Mouse (Mus musculus): ENCODE results near the gene Obscn.

The Obscn gene

DNA sequence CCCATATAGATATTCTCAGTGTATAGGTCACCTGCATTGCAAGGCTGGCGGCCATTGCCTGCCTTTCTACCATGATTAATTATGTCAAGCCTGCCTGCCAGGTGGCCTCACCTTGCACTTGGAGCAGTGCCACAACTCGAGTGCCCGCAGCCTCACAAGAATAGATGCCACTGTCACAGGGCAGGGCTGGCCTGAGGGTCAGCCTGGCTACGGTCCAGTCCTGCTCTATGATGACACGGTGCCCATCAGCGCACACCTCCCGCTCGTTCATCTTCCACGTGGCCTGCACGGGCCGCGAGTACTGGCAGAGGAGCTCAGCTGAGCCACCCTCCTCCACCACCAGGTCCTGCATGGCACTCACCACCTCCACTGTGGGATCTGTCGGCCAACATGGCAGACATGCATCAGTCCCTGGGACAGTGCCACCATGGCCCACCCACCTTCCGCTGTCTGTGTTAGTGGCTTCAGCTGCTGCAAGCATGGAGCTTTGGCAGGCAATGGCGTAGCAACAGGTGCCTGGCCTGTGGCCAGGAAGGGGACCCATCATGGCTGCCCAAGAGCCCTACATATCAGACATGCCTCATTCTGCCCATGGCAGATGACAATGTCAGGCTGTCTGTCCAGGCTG, 91.4 kb downstream of the Obscn start:
- DNase-seq: no peak

DNA sequence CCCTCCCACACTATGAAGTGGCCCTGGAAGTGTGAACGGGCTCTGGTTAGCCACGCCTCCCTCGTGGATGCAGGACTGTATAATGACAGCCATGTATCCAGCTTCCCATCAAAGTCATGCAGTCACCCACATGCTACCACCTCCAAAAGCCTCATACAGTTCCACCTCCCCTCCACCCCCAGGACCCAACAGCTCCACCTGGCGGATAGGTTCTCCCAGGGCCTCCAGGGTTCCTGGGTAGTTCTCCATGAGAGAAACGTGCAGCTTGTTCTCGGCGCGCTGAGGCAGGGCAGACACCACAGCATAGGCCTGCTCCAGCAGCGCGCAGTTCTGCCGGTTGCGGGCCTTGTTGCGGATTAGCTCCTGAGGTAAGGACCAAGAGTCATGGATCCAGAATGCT, 107.2 kb downstream of the Obscn start:
- no peak for DNase-seq

DNA sequence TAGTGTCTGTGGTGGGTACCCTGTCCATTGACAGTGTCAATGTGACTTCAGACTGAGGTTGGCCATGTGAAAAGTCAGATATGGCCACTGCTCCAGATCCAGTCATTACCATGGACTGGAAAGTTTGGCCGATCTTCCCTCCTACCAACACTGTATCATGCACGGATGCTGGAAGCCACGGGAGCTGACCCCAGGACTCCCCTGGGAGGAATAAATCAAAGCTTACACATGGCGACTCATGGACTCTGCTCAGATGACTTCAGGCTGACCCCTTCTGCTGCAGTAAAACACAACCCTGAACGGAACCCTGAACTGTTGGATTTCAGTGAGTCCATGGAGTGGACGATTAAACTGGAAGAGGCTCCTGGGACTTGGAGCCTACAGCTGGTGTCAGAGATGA, 109.8 kb downstream of the Obscn start:
- no peak for DNase-seq

GRCm38 (mm10) chr11:59015052-59015451, 121.2 kb downstream of the Obscn start:
- peak; percentile 38 for DNase-seq

GRCm38 (mm10) chr11:59002327-59003079, 133.7 kb downstream of the Obscn start:
- no peak for DNase-seq

GRCm38 (mm10) chr11:59000635-59001034, 135.6 kb downstream of the Obscn start:
- no peak for DNase-seq

GRCm38 (mm10) chr11:58999830-59000229, 136.4 kb downstream of the Obscn start:
- DNase-seq: no peak

GRCm38 (mm10) chr11:58999158-58999557, 137.0 kb downstream of the Obscn start:
- peak; percentile 35 for DNase-seq

GRCm38 (mm10) chr11:58997541-58997940, 138.7 kb downstream of the Obscn start:
- DNase-seq: no peak

DNA sequence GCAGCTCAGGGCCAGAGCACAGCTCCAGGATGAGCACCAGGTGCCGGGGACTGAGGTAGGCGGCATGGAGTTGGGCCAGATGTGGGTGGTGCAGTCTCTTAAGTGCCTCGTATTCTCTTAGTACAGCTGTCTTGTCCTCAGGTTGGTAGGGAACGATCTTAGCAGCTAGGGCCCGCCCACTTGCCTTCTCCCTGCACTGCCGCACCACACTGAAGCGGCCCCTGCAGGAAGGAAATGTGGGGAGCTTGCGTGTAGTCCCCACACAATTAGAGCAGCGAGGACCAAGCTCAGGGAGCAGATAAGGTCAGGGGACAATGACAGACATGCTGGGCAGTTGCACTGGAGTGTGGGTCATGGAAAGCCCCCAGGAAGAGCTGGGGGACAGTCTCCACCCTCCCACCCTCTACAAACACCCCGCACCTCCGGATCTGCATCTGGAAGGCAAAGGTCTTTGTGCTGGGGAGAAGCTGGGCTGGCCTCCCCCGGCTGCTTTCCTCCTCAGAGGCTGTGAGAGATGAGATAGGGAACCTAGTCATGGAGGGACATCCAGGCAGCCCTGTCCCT, 140.3 kb downstream of the Obscn start:
- peak; percentile 38 for DNase-seq

- no peak for DNase-seq
Observed at GRCm38 (mm10) chr11:58995061-58995806, 141.0 kb downstream of the Obscn start.

- DNase-seq: peak; percentile 79
Observed at GRCm38 (mm10) chr11:58994337-58994826, 141.8 kb downstream of the Obscn start.

DNA sequence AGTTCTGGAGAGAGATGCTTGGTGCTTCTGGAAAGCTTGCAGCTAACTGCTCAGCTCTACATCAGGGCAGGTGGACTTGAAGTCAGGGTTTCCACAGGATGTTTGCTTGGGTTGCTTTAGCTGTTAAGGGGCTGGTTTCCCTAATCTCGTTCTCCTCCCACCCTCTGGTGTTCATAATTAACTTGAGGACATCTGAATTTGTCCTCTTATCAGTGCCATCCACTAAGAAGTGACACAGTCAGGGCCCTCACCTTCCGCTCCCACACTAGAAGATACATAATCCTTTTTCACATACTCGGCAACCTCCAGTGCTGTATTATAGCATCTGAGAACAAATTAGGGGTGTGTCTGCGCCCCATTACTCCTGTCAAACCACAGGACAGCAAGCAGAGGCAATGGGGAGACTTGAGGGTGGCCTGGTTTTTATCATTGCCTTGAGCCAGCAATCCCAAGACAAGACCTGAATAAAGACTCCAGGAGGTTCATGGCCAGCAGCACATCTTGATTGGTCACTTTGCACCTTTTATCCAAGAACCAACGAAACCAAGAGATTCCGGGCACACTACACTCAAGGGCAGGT, 143.0 kb downstream of the Obscn start:
- no peak for DNase-seq

GRCm38 (mm10) chr11:58991911-58992310, 144.3 kb downstream of the Obscn start:
- DNase-seq: no peak

DNA sequence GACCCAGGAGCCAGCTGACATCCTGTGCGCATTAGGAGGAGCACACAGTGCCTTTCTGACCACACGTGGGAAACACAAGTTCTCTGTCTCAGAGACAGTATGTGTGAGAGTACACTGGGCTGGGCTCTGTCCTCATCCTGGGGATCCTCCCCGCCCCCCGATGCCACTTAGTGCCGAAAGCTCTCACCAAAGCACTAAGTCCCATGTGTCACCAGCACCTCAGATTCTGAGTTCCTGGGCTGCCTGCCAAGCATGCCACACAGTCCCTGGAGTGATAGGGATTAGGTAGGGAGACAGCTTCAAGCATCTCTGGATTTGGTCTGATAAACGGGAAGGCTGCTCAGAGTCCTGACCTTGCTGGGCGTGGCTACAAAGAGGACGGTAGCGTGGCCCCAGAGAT, 145.4 kb downstream of the Obscn start:
- DNase-seq: peak; percentile 21

GRCm38 (mm10) chr11:58990141-58990540, 146.1 kb downstream of the Obscn start:
- DNase-seq: no peak

GRCm38 (mm10) chr11:58989166-58989565, 147.0 kb downstream of the Obscn start:
- DNase-seq: no peak

DNA sequence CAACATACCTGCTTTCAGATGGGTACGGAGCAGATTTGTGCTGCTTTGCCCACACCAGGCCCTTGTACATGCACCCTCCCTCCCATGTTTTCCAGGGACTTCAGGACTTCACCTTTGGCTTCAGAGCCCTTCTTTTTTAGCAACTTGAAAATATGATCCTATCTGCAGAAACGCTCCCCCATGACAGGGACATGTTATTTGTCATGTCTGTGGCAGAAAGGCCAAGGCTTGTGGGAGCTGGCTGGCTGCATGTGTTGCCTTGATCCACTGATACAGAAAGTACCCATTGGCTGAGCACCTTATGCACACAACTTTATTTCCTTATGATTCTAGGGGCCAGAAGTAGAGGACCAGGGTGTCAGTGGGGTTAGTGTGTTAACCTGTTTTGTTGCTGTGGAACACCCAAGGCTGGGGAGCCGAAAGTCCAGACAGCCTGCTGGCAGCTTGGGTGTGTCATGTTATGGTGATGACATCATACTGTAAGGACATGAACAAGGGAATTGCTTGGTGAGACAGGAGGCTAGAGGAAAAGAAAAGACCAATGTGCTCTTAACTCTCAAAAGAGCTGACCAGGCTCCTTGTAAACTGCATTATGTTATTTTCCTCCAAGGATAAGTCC, 150.8 kb downstream of the Obscn start:
- no peak for DNase-seq

GRCm38 (mm10) chr11:58984657-58985056, 151.5 kb downstream of the Obscn start:
- DNase-seq: no peak

- DNase-seq: no peak
Observed at GRCm38 (mm10) chr11:58983691-58984341, 152.4 kb downstream of the Obscn start.

GRCm38 (mm10) chr11:58982471-58983097, 153.6 kb downstream of the Obscn start:
- peak; percentile 38 for DNase-seq
